Mouse (Mus musculus) bone marrow, adult 2 months (tissue): ENCODE results near the gene Trove2.

Source experiments
- CTCF ChIP-seq: fragments of 200-500 bp; IDR thresholded peaks from 2 replicates; pipeline ENCODE4 v1.5.1; 2011; ENCODE audit warnings: low read length, control low read depth; ENCODE audit not compliant: control insufficient read depth, insufficient read depth
- POLR2A ChIP-seq: fragments of 200-500 bp; IDR thresholded peaks from 2 replicates; pipeline ENCODE4 v1.6.1; 2011; ENCODE audit warnings: low read depth, mild to moderate bottlenecking, control low read depth, low read length, borderline replicate concordance; ENCODE audit not compliant: control insufficient read depth

DNA sequence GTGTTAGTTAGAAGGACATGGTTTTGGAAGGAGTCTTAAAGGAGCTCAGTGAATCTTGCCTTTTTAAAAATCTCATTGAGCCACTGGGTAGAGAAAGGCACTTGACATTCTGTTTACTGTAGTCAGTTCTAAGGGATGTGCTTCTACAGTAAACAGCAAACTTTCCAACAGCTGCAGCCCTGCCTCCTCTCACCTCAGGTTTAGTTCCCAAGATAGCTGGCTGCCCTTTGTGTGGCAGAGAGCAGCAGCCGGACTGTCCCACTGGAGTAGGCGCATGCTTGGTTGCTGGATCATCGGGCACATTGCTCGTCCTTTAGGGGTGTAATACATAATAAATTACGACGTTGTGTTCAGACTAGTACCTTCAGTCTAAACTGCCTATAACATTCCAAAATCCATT lies 32.2 kb upstream of the Trove2 start:
- TF ChIP-seq CTCF (no peak), POLR2A (no peak)
